Mouse (Mus musculus) gastrocnemius, postnatal 4 days (tissue): ENCODE data around the gene Snx21. TPM values are rescaled to one million over a fixed set of nuclear protein-coding genes. Genes with fewer than 3 reads are reported as not detected.
"Not testable (repeated sequence)": the region's sequence is repeated elsewhere in the genome, so short reads cannot be mapped to it uniquely, and the experiment has no call there.

Experiments used
- DNase-seq, 2 experiments: peaks; one replicate each; pipeline ENCODE4 v3.0.0; 2021 to 2022; ENCODE audit warnings: low spot score in 2 of 2, mixed read lengths in 2 of 2
- total RNA-seq, 2 experiments: library from RNA; stranded (reverse); gene quantifications; 2 replicates each; pipeline ENCODE4 v1.2.3; 2021

The Snx21 gene
- total RNA-seq, 2 experiments from 2014 or later = 23.4 to 24.6 TPM

DNA sequence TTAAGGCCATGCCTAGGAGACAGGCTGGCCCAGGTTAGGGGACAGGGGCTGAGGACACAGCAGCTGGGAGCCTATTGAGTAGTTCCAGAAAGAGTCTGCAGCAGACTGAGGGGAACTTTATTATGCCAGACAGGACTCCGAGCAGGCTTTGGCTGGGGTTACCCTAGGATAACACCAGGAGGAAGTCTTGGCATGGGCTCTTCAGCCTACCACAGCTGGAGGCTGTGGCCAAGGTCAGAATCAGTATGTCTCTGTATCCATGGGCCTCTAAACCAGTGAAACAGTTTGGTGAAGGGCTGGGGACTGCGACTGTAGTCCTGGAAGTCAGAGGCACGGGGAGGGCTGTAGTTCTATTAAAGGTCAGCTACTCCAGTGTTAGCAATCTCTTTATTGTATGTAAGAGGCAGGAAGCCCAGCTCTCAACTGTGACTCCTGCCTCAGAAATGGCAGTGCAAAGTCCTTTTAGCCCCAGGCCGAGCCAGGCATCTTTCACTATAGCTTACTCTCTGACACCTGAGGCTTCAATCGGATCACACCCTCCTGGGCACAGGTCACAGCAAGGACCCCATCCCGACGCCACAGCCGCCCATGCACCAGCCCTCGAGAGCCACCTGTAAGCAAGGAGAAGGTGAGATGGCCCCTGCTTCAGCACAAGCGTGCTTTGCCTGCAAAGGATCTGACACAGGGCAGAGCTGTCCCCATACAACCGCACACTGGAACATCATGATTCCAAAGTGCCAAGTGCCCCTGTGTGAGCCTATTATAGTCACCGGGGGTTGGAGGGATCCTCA is 7.0 kb downstream of the Snx21 start:
- DNase-seq = no peak

DNA sequence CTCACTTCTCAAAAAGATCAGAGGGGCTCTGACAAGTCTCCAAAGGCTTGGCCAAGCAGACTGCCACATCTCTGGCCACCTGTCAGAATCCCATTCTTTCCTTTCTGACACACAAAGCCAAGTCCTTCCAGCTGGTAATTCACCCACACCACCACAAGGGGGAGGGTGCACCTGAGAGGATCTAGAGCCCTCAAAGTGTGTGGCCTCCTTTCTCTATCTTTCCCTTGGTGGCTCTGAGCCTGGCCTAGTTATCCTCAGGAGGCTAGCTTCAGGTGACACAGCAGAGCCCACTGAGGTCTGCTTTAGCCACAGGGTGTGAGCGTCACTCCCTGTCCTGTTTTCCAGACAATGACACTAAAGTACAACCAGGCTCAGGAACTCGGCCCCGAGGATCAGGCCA is 7.6 kb downstream of the Snx21 start:
- no peak for DNase-seq

DNA sequence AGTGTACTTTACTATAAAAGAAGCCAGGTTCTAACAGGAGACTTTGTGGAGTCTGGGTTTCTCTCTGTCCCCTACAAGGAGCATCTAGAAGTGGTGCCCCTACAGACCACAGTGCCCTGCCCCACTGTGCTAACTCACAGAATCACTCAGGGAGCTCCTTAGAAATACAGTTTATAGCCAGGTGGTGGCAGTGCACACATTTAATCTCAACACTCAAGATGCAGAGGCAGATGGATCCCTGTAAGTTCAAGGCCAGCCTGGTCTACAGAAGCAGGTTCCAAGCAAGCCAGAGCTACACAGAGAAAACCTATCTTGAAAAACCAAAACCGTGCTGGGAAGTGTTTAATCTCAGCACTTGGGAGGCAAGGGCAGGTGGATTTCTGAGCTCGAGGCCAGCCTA is 8.1 kb downstream of the Snx21 start:
- DNase-seq = no peak

DNA sequence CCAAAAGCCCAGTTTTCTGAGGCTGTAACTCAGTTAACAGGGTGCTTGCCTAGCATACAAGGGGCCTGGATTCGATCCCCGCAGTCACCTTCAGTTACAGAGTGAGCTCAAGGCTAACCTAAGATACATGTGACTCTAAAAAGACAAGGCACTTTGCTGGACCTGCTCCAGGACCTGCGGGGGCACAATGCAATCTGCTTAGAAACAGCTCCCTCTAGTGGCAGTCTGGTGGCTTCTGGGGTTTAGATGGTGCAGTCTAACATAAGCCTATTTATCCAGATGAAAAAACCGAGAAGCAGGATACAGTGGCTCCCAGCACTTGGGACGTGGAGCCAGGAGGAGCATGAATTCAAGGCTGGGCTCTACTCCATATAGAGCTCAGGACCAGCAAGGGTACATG is 8.7 kb downstream of the Snx21 start:
- peak; percentile 63 to 85 for DNase-seq

DNA sequence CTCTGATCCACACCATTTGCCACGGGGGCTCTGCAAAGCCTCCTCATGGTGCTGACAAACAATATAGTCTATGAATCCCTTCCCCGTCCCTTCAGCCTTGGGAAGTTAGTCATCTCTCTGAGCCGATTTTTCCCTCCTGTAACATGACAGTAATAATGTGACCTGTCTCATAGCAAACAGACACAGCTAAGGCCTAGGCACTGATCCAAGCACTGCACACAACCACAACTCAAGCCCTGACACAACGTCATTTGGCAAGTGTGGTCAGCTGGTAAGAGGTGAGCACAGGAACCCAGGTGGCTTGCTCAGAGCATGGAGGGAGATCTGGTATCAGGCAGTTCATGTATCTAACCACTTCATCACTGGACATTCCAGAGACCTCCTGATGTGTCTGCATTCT is 10.2 kb downstream of the Snx21 start:
- DNase-seq = no peak

DNA sequence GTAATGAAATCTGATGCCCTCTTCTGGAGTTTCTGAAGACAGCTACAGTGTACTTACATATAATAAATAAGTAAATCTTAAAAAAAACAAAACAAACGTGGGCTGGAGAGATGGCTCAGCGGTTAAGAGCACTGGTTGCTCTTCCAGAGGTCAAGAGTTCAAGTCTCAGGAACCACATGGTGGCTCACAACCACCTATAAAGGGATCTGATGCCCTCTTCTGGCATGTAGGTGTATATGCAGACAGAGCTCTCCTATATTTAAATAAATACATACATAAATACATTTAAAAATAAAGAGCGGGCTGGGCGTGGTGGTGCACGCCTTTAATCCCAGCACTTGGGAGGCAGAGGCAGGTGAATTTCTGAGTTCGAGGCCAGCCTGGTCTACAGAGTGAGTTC is 12.9 kb downstream of the Snx21 start:
- not testable (repeated sequence) for DNase-seq

DNA sequence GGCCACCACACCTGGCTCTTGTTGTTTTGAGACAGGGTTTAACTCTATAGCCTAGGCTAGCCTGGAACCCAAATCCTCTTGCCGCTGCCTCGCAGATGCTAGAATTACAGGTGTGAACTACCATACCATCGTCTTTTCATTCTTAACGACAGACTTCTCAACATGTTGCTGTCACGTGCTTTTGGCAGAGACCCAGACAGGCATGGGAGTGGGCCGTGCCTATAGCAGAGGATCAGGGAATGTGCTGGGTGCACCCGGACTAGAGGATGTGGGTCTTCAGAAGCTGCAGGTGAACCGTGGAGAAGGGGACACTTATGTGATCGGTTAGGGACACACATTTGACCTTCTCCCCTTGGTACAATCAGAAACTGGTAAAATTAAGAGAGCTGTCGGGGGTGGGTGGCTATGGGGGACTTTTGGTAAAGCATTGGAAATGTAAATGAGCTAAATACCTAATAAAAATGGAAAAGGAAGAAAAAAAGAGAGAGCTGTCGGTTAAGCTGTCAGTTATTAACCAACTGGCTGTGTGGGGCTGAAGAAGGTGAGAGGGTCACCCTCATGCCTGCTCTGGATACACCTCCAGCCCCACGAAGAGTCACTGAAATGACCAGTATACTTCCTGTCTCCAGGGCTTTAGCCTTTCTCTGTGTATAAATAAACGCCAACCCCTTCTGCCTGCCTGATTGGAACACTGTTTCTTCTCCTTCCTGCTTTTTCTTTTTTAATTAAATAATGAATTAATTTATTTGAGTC is 14.8 kb downstream of the Snx21 start:
- DNase-seq = no peak

DNA sequence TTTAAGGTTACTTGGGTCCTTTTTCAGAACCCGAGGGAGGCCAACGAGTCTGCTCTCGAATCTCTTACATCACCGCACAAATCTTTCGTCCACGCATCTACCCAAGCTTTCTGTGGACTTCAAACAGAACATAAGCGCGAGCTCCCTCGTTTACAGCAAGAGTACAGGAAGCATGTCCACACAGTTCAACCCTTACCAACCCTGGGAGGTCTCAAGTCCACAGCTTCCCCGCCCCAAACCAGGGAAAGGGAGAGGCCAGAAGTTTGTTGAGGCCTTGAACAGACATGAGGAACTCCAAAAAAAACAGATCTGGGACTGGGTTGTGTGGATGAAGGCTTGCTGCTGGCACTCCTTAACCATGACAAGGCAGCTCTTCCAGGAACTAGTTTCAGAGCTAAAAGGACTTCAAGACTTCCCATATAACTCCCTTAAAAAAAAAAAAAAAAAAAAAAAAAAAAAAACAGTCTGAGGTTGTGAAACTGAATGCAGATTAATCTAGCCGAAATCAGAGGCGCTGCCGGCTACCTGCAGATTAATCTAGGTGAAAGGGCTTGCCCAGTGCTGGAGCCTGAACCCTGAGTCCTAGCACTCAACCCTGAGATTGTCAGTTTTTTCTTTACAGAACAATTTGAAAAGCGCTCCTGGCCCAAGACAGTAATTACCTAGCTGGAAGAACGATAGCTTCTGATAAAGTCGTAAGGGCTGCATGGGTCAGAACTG is 17.7 kb downstream of the Snx21 start:
- DNase-seq = no peak

DNA sequence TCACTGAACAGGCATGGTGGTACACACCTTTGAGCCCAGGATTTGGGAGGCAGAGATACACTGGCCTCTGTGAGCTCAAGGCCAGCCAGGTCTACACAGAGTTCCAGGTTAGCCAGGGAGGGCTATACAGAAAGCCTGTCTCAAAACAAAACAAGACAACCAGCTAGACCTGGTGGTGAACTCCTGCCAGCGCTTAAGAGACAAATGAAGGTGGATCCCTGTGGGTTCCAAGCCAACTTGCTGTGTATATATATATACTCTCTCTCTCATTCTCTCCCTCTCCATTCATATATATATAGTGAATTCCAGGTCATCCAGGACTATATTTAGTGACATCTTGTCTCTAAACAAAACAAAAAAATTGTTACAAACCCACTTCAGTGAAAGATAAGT is 18.3 kb downstream of the Snx21 start:
- DNase-seq = no peak

DNA sequence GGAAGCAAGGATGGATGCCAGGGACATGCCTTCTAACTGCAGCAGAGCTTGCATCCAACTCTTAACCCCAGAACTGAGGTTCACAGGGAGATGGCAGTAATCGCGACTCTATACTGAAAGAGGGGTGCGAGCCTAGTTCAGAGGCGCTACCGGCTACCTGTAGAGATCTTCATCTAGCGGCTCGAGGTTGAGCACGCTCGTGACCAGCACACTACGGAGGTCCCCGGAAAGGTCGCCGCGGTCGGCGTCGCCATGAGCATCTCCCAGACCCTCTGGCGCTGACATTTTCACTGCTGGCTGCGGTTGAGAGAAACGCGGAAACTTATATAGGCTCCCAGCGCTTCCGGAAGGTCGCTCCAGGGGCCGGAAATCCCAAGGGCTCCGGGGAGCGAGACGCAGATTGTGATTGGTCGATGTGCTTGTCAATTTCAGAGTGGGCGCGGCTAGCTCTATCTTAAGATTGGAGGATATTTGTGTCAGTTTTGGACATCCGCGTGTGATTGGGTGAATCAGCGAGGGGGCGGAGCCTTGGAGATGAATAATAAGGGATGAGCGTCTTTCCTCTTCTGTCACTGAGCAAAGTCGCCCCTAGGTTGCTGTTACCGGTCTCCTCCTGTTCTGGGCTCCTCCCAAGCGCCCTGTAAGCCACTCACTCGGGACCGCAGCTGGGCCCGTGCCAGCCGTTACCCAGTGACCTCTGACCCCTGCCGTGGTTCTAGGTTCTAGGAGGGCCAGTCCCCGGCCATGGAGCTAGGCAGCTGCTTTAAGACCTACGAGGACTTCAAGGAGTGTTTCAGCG is 19.1 kb downstream of the Snx21 start, which contains the start of the genes Acot8 and Zswim3:
TSS of gene Acot8 (minus strand) at position 350 of the 799 bp plus-strand sequence.
TSS of gene Zswim3 (plus strand) at position 566 of the 799 bp plus-strand sequence.
- DNase-seq = peak; percentile 85 to 96

DNA sequence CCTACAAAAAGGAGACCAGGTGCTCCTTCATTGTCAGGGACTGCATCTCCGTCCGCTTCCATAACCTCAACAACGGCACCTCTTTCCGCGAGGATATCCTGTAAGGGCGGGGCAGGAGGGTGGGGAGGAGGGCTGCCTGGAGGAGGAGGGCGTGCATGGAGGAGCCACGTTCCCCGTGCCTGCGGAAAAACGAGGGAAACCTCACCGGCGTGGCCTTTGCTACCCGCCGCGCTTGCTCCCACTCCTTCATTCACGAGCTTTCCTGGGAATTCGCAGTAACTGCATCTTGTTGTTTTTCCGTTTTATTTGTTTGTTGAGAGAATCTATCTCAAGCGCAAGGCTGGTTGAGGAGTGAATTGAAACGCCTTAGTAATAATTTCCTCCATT is 19.7 kb downstream of the Snx21 start:
- no peak for DNase-seq

DNA sequence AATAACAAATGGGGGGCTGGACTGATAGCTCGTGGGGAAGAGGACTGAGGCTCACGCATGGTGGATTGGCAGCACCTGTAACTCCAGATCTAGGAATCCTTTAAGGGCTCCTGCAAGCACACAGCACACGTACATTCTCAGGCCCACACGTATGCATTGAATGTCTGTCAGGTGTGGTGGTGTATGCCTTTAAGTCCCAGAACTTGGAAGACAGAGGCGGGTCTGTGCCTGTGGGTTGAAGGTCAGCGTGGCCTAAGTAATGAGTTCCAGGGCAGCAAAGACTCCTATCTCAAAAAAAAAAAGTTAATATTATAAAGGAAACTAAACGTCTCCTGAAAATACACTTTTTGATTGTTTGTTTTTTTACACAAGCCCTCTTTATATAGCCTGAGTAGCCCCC is 21.0 kb downstream of the Snx21 start:
- DNase-seq = no peak

DNA sequence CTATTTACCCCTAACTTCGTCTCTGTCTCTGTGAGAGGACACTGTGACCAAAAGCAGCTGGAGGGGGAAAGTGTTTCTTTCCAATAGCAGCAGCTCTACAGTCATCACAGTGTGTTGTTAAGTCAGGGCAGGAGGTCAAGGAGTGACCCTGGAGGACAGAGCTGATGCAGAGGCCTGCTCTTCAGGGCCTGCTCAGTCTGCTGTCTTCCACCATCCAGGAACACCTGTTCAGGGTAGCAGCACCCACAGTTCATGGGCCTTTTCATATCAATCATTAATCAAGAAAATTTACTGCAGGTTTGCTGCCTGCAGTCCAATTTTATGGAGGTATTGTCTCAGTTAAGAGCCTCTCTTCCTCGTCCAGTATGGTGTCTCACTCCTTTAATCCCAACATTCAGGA is 27.9 kb downstream of the Snx21 start:
- no peak for DNase-seq

DNA sequence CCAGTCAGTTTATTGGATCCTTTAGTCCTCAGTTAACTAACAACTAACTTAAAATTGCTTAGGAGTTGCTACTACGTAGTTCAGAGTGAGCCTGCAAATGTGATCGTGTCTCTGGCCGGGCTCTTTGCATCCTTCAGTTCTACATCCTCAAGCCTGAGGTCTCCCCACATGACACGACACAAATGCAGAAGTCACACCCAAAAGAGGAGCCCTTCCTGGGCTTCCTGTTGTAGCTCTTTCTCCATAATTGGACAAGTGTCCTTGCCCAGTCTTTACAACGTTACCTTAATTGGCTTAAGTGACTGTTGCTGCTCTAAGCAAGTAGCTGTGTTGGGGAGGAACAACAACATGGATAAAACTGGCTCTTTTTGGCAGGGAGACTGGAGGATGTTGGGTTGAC is 29.7 kb downstream of the Snx21 start:
- DNase-seq = no peak

DNA sequence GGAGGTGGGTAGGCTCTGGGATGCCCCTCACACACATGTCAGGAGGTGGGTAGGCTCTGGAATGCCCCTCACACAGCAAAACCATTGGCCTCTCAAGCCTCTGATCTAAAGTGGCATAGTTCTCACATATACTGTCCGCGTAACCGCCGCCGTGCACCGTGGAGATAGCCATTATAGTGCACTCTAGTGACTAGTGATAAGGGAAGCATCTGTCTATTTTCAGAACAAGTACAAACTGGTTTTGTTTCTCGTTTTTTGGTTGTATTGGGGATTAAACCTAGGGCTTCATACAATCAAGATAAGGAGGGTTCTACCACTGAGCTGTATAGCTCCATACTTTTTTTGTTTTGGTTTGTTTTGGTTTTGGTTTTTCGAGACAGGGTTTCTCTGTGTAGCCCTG is 30.2 kb downstream of the Snx21 start:
- no peak for DNase-seq

DNA sequence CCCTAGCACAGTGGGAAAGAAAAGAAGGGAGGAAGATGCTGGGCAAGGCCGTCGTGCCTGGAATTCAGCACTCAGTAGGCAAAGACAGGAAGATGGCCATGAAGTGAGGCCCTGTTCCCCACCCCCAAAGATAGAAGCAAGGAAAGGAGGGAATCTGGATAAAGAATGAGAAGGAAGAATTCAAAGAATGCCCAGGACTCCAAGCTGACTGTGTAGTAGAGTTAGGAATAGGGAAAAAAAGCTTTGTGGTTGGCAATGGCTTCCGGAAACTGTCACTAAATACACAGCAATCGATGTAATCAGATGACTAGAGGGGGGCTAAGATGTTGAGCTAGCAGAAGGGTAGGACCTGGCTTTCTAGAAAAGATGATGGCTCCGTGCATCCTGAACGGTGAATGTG is 31.6 kb downstream of the Snx21 start:
- DNase-seq = no peak

DNA sequence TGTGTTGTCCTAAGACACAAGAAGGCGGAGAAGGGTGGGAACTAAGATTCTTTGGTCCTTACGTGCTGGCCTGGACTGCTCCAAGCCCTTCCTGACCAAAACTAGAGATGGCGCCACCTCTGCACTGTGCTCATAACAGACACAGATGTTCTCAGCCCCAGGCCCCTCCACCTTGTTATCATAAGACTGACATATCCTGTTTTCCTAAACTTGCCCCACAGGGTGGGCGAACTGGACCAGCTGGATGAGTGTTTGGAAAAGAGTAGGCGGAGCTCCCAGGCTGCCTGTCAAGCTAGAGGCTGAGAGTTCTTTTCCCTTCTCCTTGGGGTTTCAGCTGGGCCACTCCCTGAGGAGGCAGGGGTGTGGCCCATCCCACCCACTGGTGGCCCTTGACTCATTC is 32.1 kb downstream of the Snx21 start:
- DNase-seq = no peak

DNA sequence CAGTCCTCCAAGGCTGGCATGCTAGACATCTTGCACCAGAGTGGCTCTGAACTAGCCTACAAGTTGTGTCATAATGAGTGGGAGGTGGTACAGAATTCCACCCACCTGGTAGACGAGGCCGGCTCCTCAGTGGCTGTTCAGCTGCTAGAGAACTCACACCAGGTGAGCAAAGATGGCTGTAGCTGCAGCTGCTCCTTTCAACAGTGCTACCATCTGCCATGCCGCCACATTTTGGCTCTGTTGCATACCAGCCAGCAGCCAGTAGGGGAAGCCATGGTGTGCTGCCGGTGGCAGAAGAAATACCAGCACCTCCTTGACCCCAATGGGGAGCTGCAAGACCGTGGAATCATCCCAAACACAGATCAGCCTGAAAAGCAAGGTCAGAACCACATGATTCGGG is 35.4 kb downstream of the Snx21 start:
- no peak for DNase-seq

DNA sequence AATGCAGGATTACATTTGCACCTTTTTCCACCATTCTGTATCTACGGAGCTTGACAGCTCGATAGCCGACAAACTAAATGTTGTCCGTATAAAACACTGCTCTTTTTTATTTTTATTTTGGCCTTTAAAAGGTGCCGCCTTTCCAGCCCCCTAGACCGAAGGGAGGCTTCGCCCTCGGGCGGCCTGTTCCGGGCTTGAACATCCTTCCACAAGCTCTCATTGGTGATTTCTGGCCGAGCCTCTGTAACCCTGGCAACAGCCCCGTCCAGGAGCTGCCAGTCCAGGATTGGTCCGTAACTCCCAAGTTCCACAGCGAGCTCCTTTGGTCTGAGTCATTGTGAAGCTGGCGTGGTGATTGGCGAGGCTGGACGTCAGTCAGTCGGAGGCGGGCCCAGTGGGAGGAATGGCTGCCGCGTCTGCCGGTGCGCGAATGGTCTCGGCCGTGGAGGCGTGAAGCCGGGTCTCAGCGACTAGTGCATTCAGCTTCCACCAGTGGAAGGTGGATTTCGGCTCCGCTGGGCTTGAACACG is 37.1 kb downstream of the Snx21 start, which contains the start of gene Zswim1:
TSS of gene Zswim1 (plus strand) at position 51 of the 530 bp plus-strand sequence.
- DNase-seq = peak; percentile 98 to 99

DNA sequence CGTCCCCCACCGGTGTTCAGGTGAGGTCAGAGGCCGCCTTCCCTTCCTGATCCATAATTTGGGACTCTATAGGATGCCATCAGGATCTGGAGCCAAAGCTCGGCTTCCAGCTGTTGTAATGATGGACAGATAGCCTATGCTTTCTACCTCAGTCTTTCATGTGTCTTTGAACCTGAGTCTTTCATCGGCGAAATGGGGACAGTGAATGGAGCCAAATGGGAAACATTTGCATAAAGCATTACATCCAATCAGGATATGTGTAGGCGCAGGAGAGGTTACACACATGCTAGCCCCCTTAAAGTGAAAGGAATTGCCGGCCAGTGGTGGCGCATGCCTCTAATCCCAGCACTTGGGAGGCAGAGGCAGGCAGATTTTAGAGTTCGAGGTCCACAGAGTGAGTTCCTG is 37.6 kb downstream of the Snx21 start:
- no peak for DNase-seq

DNA sequence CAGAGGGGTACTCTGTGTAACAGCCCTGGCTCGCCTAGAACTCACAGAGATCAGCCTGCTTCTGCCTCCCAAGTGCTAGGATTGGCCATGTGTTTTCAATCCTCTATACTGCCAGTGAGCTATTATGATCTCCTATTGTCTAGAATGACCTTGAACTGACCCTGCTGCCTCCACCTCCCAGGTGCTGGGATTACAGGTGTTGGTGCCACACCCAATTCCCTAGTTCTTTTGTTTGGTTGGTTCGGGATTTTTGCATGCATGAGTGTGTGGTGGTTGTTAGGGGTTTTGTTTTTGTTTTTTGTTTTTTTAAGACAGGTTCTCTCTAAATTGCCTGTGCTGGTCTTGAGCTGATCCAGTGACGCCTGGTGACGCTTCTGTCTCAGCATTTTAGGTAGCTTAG is 38.3 kb downstream of the Snx21 start:
- no peak for DNase-seq
